Mouse (Mus musculus) C2C12 (cell line): ENCODE data around the gene Atox1.

Experiments used
- CEBPB ChIP-seq: IDR thresholded peaks from one replicate; pipeline ENCODE4 v1.6.1; 2011; ENCODE audit warnings: low read depth, mild to moderate bottlenecking, control low read depth, moderate library complexity
- CTCF ChIP-seq: IDR thresholded peaks from one replicate; pipeline ENCODE4 v1.5.1; 2011; ENCODE audit not compliant: control insufficient read depth, insufficient read depth, insufficient read length
- FOSL1 ChIP-seq: IDR thresholded peaks from one replicate; pipeline ENCODE4 v1.8.0; 2011; ENCODE audit warnings: mild to moderate bottlenecking, low read length; ENCODE audit not compliant: poor library complexity, insufficient read depth, severe bottlenecking
- MAX ChIP-seq: IDR thresholded peaks from one replicate; pipeline ENCODE4 v1.6.1; 2011; ENCODE audit warnings: mild to moderate bottlenecking, control low read depth
- MYOD1 ChIP-seq: IDR thresholded peaks from one replicate; pipeline ENCODE4 v1.6.1; 2011; ENCODE audit warnings: low read depth; ENCODE audit not compliant: control insufficient read depth, insufficient read length
- MYOG ChIP-seq: IDR thresholded peaks from one replicate; pipeline ENCODE4 v1.6.1; 2011; ENCODE audit not compliant: control insufficient read depth, insufficient read length; ENCODE audit errors: extremely low read depth
- USF1 ChIP-seq: IDR thresholded peaks from one replicate; pipeline ENCODE4 v1.6.1; 2011; ENCODE audit warnings: low read depth, mild to moderate bottlenecking, control low read depth, moderate library complexity

DNA sequence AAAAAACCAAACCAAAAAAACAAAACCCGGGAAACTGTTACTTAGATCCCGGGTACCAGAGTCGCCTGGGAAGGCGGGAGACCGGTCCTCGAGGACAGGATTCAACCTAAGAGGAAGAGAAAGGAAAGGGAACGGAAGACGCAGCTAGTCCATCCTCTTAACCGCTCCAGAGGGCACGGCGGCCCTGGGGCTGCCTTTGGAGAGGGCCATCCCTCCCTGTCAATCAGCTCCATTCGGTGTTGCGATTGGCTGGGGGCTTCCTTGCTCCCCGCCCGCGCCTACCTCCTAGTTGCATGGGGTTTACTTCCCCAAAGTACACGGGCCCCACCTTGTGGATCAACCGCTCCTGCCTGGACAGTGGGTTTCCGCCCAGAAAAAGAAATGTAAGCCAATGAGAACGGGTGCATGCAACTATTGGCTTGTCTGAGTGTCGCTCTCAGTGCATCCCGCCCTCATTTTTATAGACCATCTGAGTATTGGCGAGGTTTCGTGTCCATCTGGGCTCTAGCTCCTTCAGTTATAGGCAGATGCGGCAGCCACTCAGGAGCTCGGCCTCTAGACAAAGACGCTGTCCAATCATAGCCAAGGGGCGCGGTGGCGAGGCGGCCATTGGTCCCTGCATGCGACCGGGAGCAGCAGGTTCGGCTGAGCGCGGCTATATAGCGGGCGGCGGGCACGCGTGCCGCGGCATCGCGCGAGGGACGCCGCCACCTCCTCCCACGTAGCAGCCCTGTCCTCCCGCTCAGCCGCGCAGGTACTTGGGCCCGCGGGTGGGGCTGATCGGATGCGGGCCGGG is 8.2 kb upstream of the Atox1 start, which contains the start of gene G3bp1:
- no peak for TF ChIP-seq MYOD1
- TF ChIP-seq CTCF = no peak
- no peak for TF ChIP-seq USF1
- no peak for TF ChIP-seq CEBPB
- TF ChIP-seq FOSL1 = no peak
- TF ChIP-seq MYOG = no peak
- TF ChIP-seq MAX = peak; percentile 92
